Mouse (Mus musculus) embryonic facial prominence, embryonic 13.5 days (tissue): ENCODE measurements around the gene Cox6b1. TPM values are rescaled to one million over a fixed set of nuclear protein-coding genes. Genes with fewer than 3 reads are reported as not detected.

Experiments
- ATAC-seq: fragments of 200-750 bp; cut with Nextera tagmentation; 2 replicates; pipeline ENCODE4 v1.8.0; 2017; ENCODE audit warnings: low read depth; ENCODE audit not compliant: insufficient number of reproducible peaks, insufficient read depth, low FRiP score, low TSS enrichment
- H3K27ac ChIP-seq: fragments of 300-500 bp; sonication (generic); 2 replicates; pipeline ENCODE4 v1.5.1; 2015; ENCODE audit warnings: moderate library complexity, mild to moderate bottlenecking, inconsistent platforms
- H3K27me3 ChIP-seq: fragments of 300-500 bp; sonication (generic); 2 replicates; pipeline ENCODE4 v1.6.1; 2015; ENCODE audit warnings: mild to moderate bottlenecking, inconsistent platforms
- H3K36me3 ChIP-seq: fragments of 300-500 bp; sonication (generic); 2 replicates; pipeline ENCODE4 v1.6.1; 2015; ENCODE audit warnings: mild to moderate bottlenecking, inconsistent platforms
- H3K4me1 ChIP-seq: fragments of 300-500 bp; sonication (generic); 2 replicates; pipeline ENCODE4 v1.6.1; 2015; ENCODE audit warnings: inconsistent platforms
- H3K4me2 ChIP-seq: fragments of 300-500 bp; sonication (generic); 2 replicates; pipeline ENCODE4 v1.6.1; 2015; ENCODE audit warnings: moderate library complexity, mild to moderate bottlenecking, inconsistent platforms
- H3K4me3 ChIP-seq: fragments of 300-500 bp; sonication (generic); 2 replicates; pipeline ENCODE4 v1.5.1; 2015; ENCODE audit warnings: mild to moderate bottlenecking, inconsistent platforms
- H3K9ac ChIP-seq: fragments of 300-500 bp; sonication (generic); 2 replicates; pipeline ENCODE4 v1.6.1; 2015; ENCODE audit warnings: mild to moderate bottlenecking, inconsistent platforms
- H3K9me3 ChIP-seq: fragments of 300-500 bp; sonication (generic); 2 replicates; pipeline ENCODE4 v1.6.1; 2016; ENCODE audit warnings: inconsistent platforms
- WGBS: fragments of 180-500 bp; shearing (Covaris S2); methylation state at CpG from one replicate; pipeline ENCODE4 v1.1.7; 2015; ENCODE audit warnings: mixed read lengths; 5-methylcytosine and 5-hydroxymethylcytosine counted together
- microRNA-seq: library from miRNA; unstranded; fragments of <30 nt; microRNA quantifications from one replicate; pipeline ENCODE4, GENCODE M21; 2016
- polyA plus RNA-seq: library from polyadenylated mRNA; unstranded; fragments of >200 nt; fragmentation: Nextera tagmentation; extraction: Ambion mirVana; gene quantifications from 2 replicates; pipeline ENCODE4 v1.2.1, GENCODE M21; 2015

The Cox6b1 gene
- polyA plus RNA-seq, 1 experiment from 2014 or later = 841 TPM

GRCm38 (mm10) chr7:30579950-30580349 is 46.0 kb downstream of the Cox6b1 start:
- H3K9me3 ChIP-seq = no peaks in the 10 kb centered on the region
- peaks cover 99% of the 10 kb centered on the region for H3K36me3 ChIP-seq
- H3K27me3 ChIP-seq = no peaks in the 10 kb centered on the region
- no peak for ATAC-seq
- H3K27ac ChIP-seq = no peak overlapping the region
- H3K4me1 ChIP-seq = no peaks in the 10 kb centered on the region
- no peak overlapping the region for H3K4me3 ChIP-seq
- no peak overlapping the region for H3K4me2 ChIP-seq
- H3K9ac ChIP-seq = no peak overlapping the region
- WGBS = 96% methylated on average over 8 of the region's 8 CpGs

- Histone ChIP-seq H3K36me3 (peaks cover 97% of the 10 kb centered on the region), H3K27ac (no peak overlapping the region), H3K27me3 (no peaks in the 10 kb centered on the region), H3K9ac (no peak overlapping the region), H3K9me3 (no peaks in the 10 kb centered on the region), H3K4me2 (no peak overlapping the region), H3K4me3 (no peak overlapping the region), H3K4me1 (no peaks in the 10 kb centered on the region)
- WGBS = 71% methylated on average over 2 of the region's 2 CpGs
- no peak for ATAC-seq
These were observed 53.0 kb downstream of the Cox6b1 start for GRCm38 (mm10) chr7:30572969-30573368.

GRCm38 (mm10) chr7:30572389-30572788 is 53.6 kb downstream of the Cox6b1 start:
- H3K36me3 ChIP-seq = peaks cover 94% of the 10 kb centered on the region
- no peak for ATAC-seq
- no peak overlapping the region for H3K27ac ChIP-seq
- H3K4me1 ChIP-seq = no peaks in the 10 kb centered on the region
- no peaks in the 10 kb centered on the region for H3K9me3 ChIP-seq
- no peak overlapping the region for H3K9ac ChIP-seq
- H3K4me2 ChIP-seq = no peak overlapping the region
- H3K4me3 ChIP-seq = no peak overlapping the region
- H3K27me3 ChIP-seq = no peaks in the 10 kb centered on the region
- WGBS = 90% methylated on average over 5 of the region's 5 CpGs

GRCm38 (mm10) chr7:30567555-30567954 is 58.4 kb downstream of the Cox6b1 start:
- 92% methylated on average over 11 of the region's 11 CpGs for WGBS

More at GRCm38 (mm10) chr7:30567555-30567954, 58.4 kb downstream of the Cox6b1 start:
- Histone ChIP-seq H3K4me1 (peaks cover 9% of the 10 kb centered on the region), H3K27me3 (no peaks in the 10 kb centered on the region), H3K4me3 (no peak overlapping the region), H3K9me3 (no peaks in the 10 kb centered on the region), H3K27ac (no peak overlapping the region), H3K36me3 (peaks cover 74% of the 10 kb centered on the region), H3K4me2 (no peak overlapping the region), H3K9ac (no peak overlapping the region)
- ATAC-seq = no peak

Small RNAs within 50 kb of the gene (microRNA-seq; reads per million reads assigned to microRNA genes)
- not detected for gene Mir3569

Other genes starting within 250 kb of the Cox6b1 start
- 38.9 and 40.9 TPM in 2 replicates for gene Tyrobp, start 212.4 kb downstream of the Cox6b1 start, polyA plus RNA-seq
- gene Hcst, start 206.3 kb downstream of the Cox6b1 start, polyA plus RNA-seq = 0.72 and 0.91 TPM in 2 replicates
- 1.8 and 2.5 TPM in 2 replicates for gene Nfkbid, start 204.4 kb downstream of the Cox6b1 start, polyA plus RNA-seq
- 53.4 and 54.1 TPM in 2 replicates for gene Aplp1, start 180.6 kb downstream of the Cox6b1 start, polyA plus RNA-seq
- 0.17 and 0.52 TPM in 2 replicates for gene Kirrel2, start 168.5 kb downstream of the Cox6b1 start, polyA plus RNA-seq
- 0.13 and 0.36 TPM in 2 replicates for gene Nphs1, start 167.8 kb downstream of the Cox6b1 start, polyA plus RNA-seq
- 0.73 TPM in 1 of 2 replicates, not detected in the other for gene Prodh2, start 132.5 kb downstream of the Cox6b1 start, polyA plus RNA-seq
- 16.4 and 17.5 TPM in 2 replicates for gene Arhgap33, start 91.1 kb downstream of the Cox6b1 start, polyA plus RNA-seq
- 16.5 and 21.0 TPM in 2 replicates for gene Hspb6, start 74.0 kb downstream of the Cox6b1 start, polyA plus RNA-seq
- 15.8 and 17.4 TPM in 2 replicates for gene Proser3, start 73.9 kb downstream of the Cox6b1 start, polyA plus RNA-seq
- 44.1 and 47.7 TPM in 2 replicates for gene Lin37, start 66.3 kb downstream of the Cox6b1 start, polyA plus RNA-seq
- gene U2af1l4, start 62.9 kb downstream of the Cox6b1 start, polyA plus RNA-seq = 97.0 and 104 TPM in 2 replicates
- 14.9 and 15.4 TPM in 2 replicates for gene Gm49396, start 62.8 kb downstream of the Cox6b1 start, polyA plus RNA-seq
- gene Psenen, start 62.5 kb downstream of the Cox6b1 start, polyA plus RNA-seq = 131 and 138 TPM in 2 replicates
- 4.3 and 4.8 TPM in 2 replicates for gene Igflr1, start 60.7 kb downstream of the Cox6b1 start, polyA plus RNA-seq
- 9.3 and 13.8 TPM in 2 replicates for gene Kmt2b, start 37.4 kb downstream of the Cox6b1 start, polyA plus RNA-seq
- gene Zbtb32, start 27.2 kb downstream of the Cox6b1 start, polyA plus RNA-seq = 0.27 and 0.29 TPM in 2 replicates
- gene Upk1a, start 13.3 kb downstream of the Cox6b1 start, polyA plus RNA-seq = 0.28 and 0.55 TPM in 2 replicates
- gene Etv2, start 9.7 kb upstream of the Cox6b1 start, polyA plus RNA-seq = not detected in 2 replicates
- gene Rbm42, start 24.2 kb upstream of the Cox6b1 start, polyA plus RNA-seq = 128 and 139 TPM in 2 replicates
- gene Haus5, start 38.8 kb upstream of the Cox6b1 start, polyA plus RNA-seq = 51.0 and 51.3 TPM in 2 replicates
- gene Pmis2, start 45.5 kb upstream of the Cox6b1 start, polyA plus RNA-seq = not detected in 2 replicates
- not detected in 2 replicates for gene 2200002J24Rik, start 72.8 kb upstream of the Cox6b1 start, polyA plus RNA-seq
- 0.10 and 0.17 TPM in 2 replicates for gene Atp4a, start 86.1 kb upstream of the Cox6b1 start, polyA plus RNA-seq
- 181 and 185 TPM in 2 replicates for gene Tmem147, start 103.4 kb upstream of the Cox6b1 start, polyA plus RNA-seq
- 0.74 and 0.90 TPM in 2 replicates for gene Gapdhs, start 117.5 kb upstream of the Cox6b1 start, polyA plus RNA-seq
- 2.5 and 3.3 TPM in 2 replicates for gene Sbsn, start 125.3 kb upstream of the Cox6b1 start, polyA plus RNA-seq
- 14.5 and 22.3 TPM in 2 replicates for gene Dmkn, start 137.6 kb upstream of the Cox6b1 start, polyA plus RNA-seq
- gene Krtdap, start 161.7 kb upstream of the Cox6b1 start, polyA plus RNA-seq = 72.6 and 127 TPM in 2 replicates
- not detected in 2 replicates for gene Ffar2, start 197.6 kb upstream of the Cox6b1 start, polyA plus RNA-seq
- not detected in 2 replicates for gene Ffar3, start 230.0 kb upstream of the Cox6b1 start, polyA plus RNA-seq
- gene Ffar1, start 235.4 kb upstream of the Cox6b1 start, polyA plus RNA-seq = not detected in 2 replicates